Mouse (Mus musculus): Measurements from ENCODE around the gene Clip2.
A peak's percentile ranks its signal among the peaks of the same experiment; 100 is the strongest.
"Not testable (repeated sequence)": the region's sequence is repeated elsewhere in the genome, so short reads cannot be mapped to it uniquely, and the experiment has no call there.

Gene Clip2

GRCm38 (mm10) chr5:134485900-134486665 lies 66.2 kb downstream of the Clip2 start:
- DNase-seq = peak; percentile 78

GRCm38 (mm10) chr5:134485183-134485730 lies 67.0 kb downstream of the Clip2 start:
- no peak for DNase-seq

GRCm38 (mm10) chr5:134483291-134483690 lies 68.9 kb downstream of the Clip2 start:
- no peak for DNase-seq

- DNase-seq = no peak
These were observed 69.9 kb downstream of the Clip2 start for GRCm38 (mm10) chr5:134482331-134482730.

GRCm38 (mm10) chr5:134478886-134479285 lies 73.3 kb downstream of the Clip2 start:
- not testable (repeated sequence) for DNase-seq

GRCm38 (mm10) chr5:134475686-134476085 lies 76.5 kb downstream of the Clip2 start:
- not testable (repeated sequence) for DNase-seq

- DNase-seq = no peak
These were observed 77.1 kb downstream of the Clip2 start for GRCm38 (mm10) chr5:134475006-134475605.

GRCm38 (mm10) chr5:134473902-134474301 lies 78.3 kb downstream of the Clip2 start:
- DNase-seq = no peak

GRCm38 (mm10) chr5:134470538-134471169 lies 81.6 kb downstream of the Clip2 start:
- no peak for DNase-seq

- DNase-seq = no peak
These were observed 82.6 kb downstream of the Clip2 start for GRCm38 (mm10) chr5:134469559-134470150.

GRCm38 (mm10) chr5:134468158-134468765 lies 84.0 kb downstream of the Clip2 start:
- DNase-seq = no peak

GRCm38 (mm10) chr5:134467030-134467549 lies 85.1 kb downstream of the Clip2 start:
- DNase-seq = no peak

- DNase-seq = no peak
These were observed 85.8 kb downstream of the Clip2 start for GRCm38 (mm10) chr5:134466296-134467029.

- DNase-seq = no peak
These were observed 87.0 kb downstream of the Clip2 start for GRCm38 (mm10) chr5:134465197-134465596.

GRCm38 (mm10) chr5:134464225-134464624 lies 88.0 kb downstream of the Clip2 start:
- no peak for DNase-seq

- DNase-seq = no peak
These were observed 89.5 kb downstream of the Clip2 start for GRCm38 (mm10) chr5:134462731-134463130.

- no peak for DNase-seq
These were observed 89.9 kb downstream of the Clip2 start for GRCm38 (mm10) chr5:134462316-134462715.

- DNase-seq = no peak
These were observed 91.7 kb downstream of the Clip2 start for GRCm38 (mm10) chr5:134460546-134460945.

GRCm38 (mm10) chr5:134459096-134459495 lies 93.1 kb downstream of the Clip2 start:
- no peak for DNase-seq

GRCm38 (mm10) chr5:134458416-134458815 lies 93.8 kb downstream of the Clip2 start:
- no peak for DNase-seq

- no peak for DNase-seq
These were observed 94.9 kb downstream of the Clip2 start for GRCm38 (mm10) chr5:134457371-134457770.

- DNase-seq = peak; percentile 88
These were observed 95.7 kb downstream of the Clip2 start, which contains the start of gene Gtf2ird1 for GRCm38 (mm10) chr5:134456503-134456962. TSS of gene Gtf2ird1 (minus strand) at chr5:134456716.

All from lung, postnatal 10 days (tissue).